Mouse (Mus musculus): ENCODE measurements around the gene Pdxk. TPM values are rescaled to one million over a fixed set of nuclear protein-coding genes. Genes with fewer than 3 reads are reported as not detected.
A peak's percentile ranks its signal among the peaks of the same experiment; 100 is the strongest.
"Not testable (repeated sequence)": the region's sequence is repeated elsewhere in the genome, so short reads cannot be mapped to it uniquely, and the experiment has no call there.

Pdxk gene
- 13.0 and 14.0 TPM in 2 replicates for polyA plus RNA-seq (2016; fragmentation: Nextera tagmentation; extraction: Ambion mirVana)

- DNase-seq (ENCODE audit: extremely low spot score, low spot score): peak; percentile 87
- H3K4me1 ChIP-seq: peaks cover 39% of the 10 kb centered on the region
Measured at GRCm38 (mm10) chr10:78464792-78465207, at the start of gene Pdxk. Gene Pdxk, minus strand, starts transcription at chr10:78464975.

GRCm38 (mm10) chr10:78502986-78503733, 38.4 kb upstream of the Pdxk start:
- H3K27me3 ChIP-seq (ENCODE audit: poor library complexity, severe bottlenecking): no peaks in the 10 kb centered on the region
- WGBS: 78% methylated on average over 6 of the region's 6 CpGs
- H3K4me3 ChIP-seq: no peak overlapping the region
- DNase-seq (ENCODE audit: extremely low spot score, low spot score): no peak
- no peaks in the 10 kb centered on the region for H3K36me3 ChIP-seq (replicated peaks)
- no peaks in the 10 kb centered on the region for H3K4me1 ChIP-seq
- H3K9me3 ChIP-seq: peaks cover 9% of the 10 kb centered on the region; the same call in 1 of the 2 replicates
- H3K27ac ChIP-seq: no peak overlapping the region

More at GRCm38 (mm10) chr10:78464792-78465207, at the start of gene Pdxk:
- peak within 1 kb of the TSS; percentile 83 for H3K27ac ChIP-seq
- no peaks in the 10 kb centered on the region for H3K9me3 ChIP-seq
- peaks cover 16% of the 10 kb centered on the region for H3K27me3 ChIP-seq (ENCODE audit: poor library complexity, severe bottlenecking)
- peak within 1 kb of the TSS; percentile 77 for H3K4me3 ChIP-seq
- no peaks in the 10 kb centered on the region for H3K36me3 ChIP-seq (replicated peaks)
- WGBS: 0% methylated on average over 35 of the region's 35 CpGs

GRCm38 (mm10) chr10:78487431-78488086, 22.8 kb upstream of the Pdxk start:
- WGBS: 8% methylated on average over 26 of the region's 26 CpGs
- Histone ChIP-seq H3K27me3 (ENCODE audit: poor library complexity, severe bottlenecking) (peaks cover 35% of the 10 kb centered on the region), H3K36me3 (replicated peaks) (no peaks in the 10 kb centered on the region), H3K4me3 (peak overlapping the region; percentile 47), H3K9me3 (no peaks in the 10 kb centered on the region), H3K27ac (peak overlapping the region; percentile 66), H3K4me1 (peaks cover 7% of the 10 kb centered on the region)
- peak; percentile 78 for DNase-seq (ENCODE audit: extremely low spot score, low spot score)

GRCm38 (mm10) chr10:78486871-78487270, 22.1 kb upstream of the Pdxk start:
- Histone ChIP-seq H3K27ac (no peak overlapping the region), H3K9me3 (no peaks in the 10 kb centered on the region), H3K4me3 (no peak overlapping the region), H3K4me1 (peaks cover 14% of the 10 kb centered on the region), H3K36me3 (replicated peaks) (no peaks in the 10 kb centered on the region), H3K27me3 (ENCODE audit: poor library complexity, severe bottlenecking) (peaks cover 40% of the 10 kb centered on the region)
- 73% methylated on average over 5 of the region's 5 CpGs for WGBS
- no peak for DNase-seq (ENCODE audit: extremely low spot score, low spot score)

GRCm38 (mm10) chr10:78485369-78485768, 20.6 kb upstream of the Pdxk start:
- Histone ChIP-seq H3K27me3 (ENCODE audit: poor library complexity, severe bottlenecking) (peaks cover 53% of the 10 kb centered on the region), H3K4me1 (peaks cover 22% of the 10 kb centered on the region)
- 81% methylated on average over 2 of the region's 2 CpGs for WGBS
- not testable (repeated sequence) for H3K4me3 ChIP-seq; H3K27ac ChIP-seq; H3K9me3 ChIP-seq; DNase-seq (ENCODE audit: extremely low spot score, low spot score); H3K36me3 ChIP-seq (replicated peaks)

- peak overlapping the region; percentile 71 for H3K27ac ChIP-seq
- peaks cover 16% of the 10 kb centered on the region for H3K4me1 ChIP-seq
- no peaks in the 10 kb centered on the region for H3K36me3 ChIP-seq (replicated peaks)
- DNase-seq (ENCODE audit: extremely low spot score, low spot score): peak; percentile 79
- no peaks in the 10 kb centered on the region for H3K9me3 ChIP-seq
- WGBS: under 1% methylated on average over 35 of the region's 35 CpGs
- peaks cover 60% of the 10 kb centered on the region for H3K27me3 ChIP-seq (ENCODE audit: poor library complexity, severe bottlenecking)
- H3K4me3 ChIP-seq: peak overlapping the region; percentile 62
Measured at GRCm38 (mm10) chr10:78481928-78482499, 17.2 kb upstream of the Pdxk start.

GRCm38 (mm10) chr10:78480954-78481927, 16.5 kb upstream of the Pdxk start:
- Histone ChIP-seq H3K9me3 (no peaks in the 10 kb centered on the region), H3K36me3 (replicated peaks) (no peaks in the 10 kb centered on the region), H3K4me1 (peaks cover 16% of the 10 kb centered on the region), H3K27ac (peak overlapping the region; percentile 71), H3K27me3 (ENCODE audit: poor library complexity, severe bottlenecking) (peaks cover 53% of the 10 kb centered on the region), H3K4me3 (peak overlapping the region; percentile 62)
- no peak for DNase-seq (ENCODE audit: extremely low spot score, low spot score)
- 39% methylated on average over 21 of the region's 21 CpGs for WGBS

GRCm38 (mm10) chr10:78476821-78477220, 12.0 kb upstream of the Pdxk start:
- Histone ChIP-seq H3K27ac (no peak overlapping the region), H3K9me3 (no peaks in the 10 kb centered on the region), H3K4me3 (no peak overlapping the region), H3K4me1 (peaks cover 7% of the 10 kb centered on the region), H3K27me3 (ENCODE audit: poor library complexity, severe bottlenecking) (peaks cover 31% of the 10 kb centered on the region), H3K36me3 (replicated peaks) (no peaks in the 10 kb centered on the region)
- DNase-seq (ENCODE audit: extremely low spot score, low spot score): no peak
- WGBS: 77% methylated on average over 4 of the region's 4 CpGs

- Histone ChIP-seq H3K4me1 (peaks cover 10% of the 10 kb centered on the region), H3K4me3 (no peak overlapping the region)
- 72% methylated on average over 8 of the region's 8 CpGs for WGBS
Measured at GRCm38 (mm10) chr10:78474759-78475158, 10.0 kb upstream of the Pdxk start.

GRCm38 (mm10) chr10:78473434-78473833, 8.7 kb upstream of the Pdxk start:
- 64% methylated on average over 5 of the region's 5 CpGs for WGBS
- H3K9me3 ChIP-seq: no peaks in the 10 kb centered on the region
- H3K4me3 ChIP-seq: no peak overlapping the region
- DNase-seq (ENCODE audit: extremely low spot score, low spot score): no peak
- H3K27me3 ChIP-seq (ENCODE audit: poor library complexity, severe bottlenecking): peaks cover 9% of the 10 kb centered on the region; the same call in 1 of the 2 replicates
- peaks cover 10% of the 10 kb centered on the region for H3K4me1 ChIP-seq
- H3K27ac ChIP-seq: no peak overlapping the region
- no peaks in the 10 kb centered on the region for H3K36me3 ChIP-seq (replicated peaks)

More at GRCm38 (mm10) chr10:78474759-78475158, 10.0 kb upstream of the Pdxk start:
- H3K9me3 ChIP-seq: no peaks in the 10 kb centered on the region
- peaks cover 16% of the 10 kb centered on the region for H3K27me3 ChIP-seq (ENCODE audit: poor library complexity, severe bottlenecking)
- H3K27ac ChIP-seq: no peak overlapping the region
- no peaks in the 10 kb centered on the region for H3K36me3 ChIP-seq (replicated peaks)
- DNase-seq (ENCODE audit: extremely low spot score, low spot score): no peak

GRCm38 (mm10) chr10:78472046-78472445, 7.3 kb upstream of the Pdxk start:
- H3K27me3 ChIP-seq (ENCODE audit: poor library complexity, severe bottlenecking): peaks cover 9% of the 10 kb centered on the region; the same call in 1 of the 2 replicates
- peaks cover 20% of the 10 kb centered on the region for H3K4me1 ChIP-seq
- no peak overlapping the region for H3K27ac ChIP-seq
- H3K36me3 ChIP-seq (replicated peaks): no peaks in the 10 kb centered on the region
- H3K4me3 ChIP-seq: no peak overlapping the region
- no peak for DNase-seq (ENCODE audit: extremely low spot score, low spot score)
- 80% methylated on average over 3 of the region's 3 CpGs for WGBS
- H3K9me3 ChIP-seq: no peaks in the 10 kb centered on the region

All from forebrain, embryonic 10.5 days (tissue).